Mouse (Mus musculus) heart, adult 2 months (tissue): ENCODE data around the gene Gprc5b. TPM values are rescaled to one million over a fixed set of nuclear protein-coding genes. Genes with fewer than 3 reads are reported as not detected.

Experiments
- DNase-seq, 2 experiments: peaks; one replicate each; pipeline ENCODE4 v3.0.0; 2021
- H3K27ac ChIP-seq: fragments of 200-600 bp; 2 replicates; pipeline ENCODE4 v1.8.1; 2022
- H3K27me3 ChIP-seq: fragments of 200-500 bp; 2 replicates; pipeline ENCODE4 v1.6.1; 2012; ENCODE audit warnings: mild to moderate bottlenecking, low read length, inconsistent platforms, mixed read lengths; ENCODE audit not compliant: control insufficient read depth, insufficient read depth
- H3K36me3 ChIP-seq: fragments of 200-500 bp; 2 replicates; pipeline ENCODE4 v1.6.1; 2012; ENCODE audit warnings: low read length, inconsistent platforms; ENCODE audit not compliant: control insufficient read depth, insufficient read depth
- H3K4me1 ChIP-seq: fragments of 200-500 bp; 2 replicates; pipeline ENCODE4 v1.6.1; 2011; ENCODE audit warnings: low read length; ENCODE audit not compliant: control insufficient read depth, insufficient read depth
- H3K4me3 ChIP-seq: fragments of 200-600 bp; 2 replicates; pipeline ENCODE4 v1.8.1; 2022
- H3K79me2 ChIP-seq: fragments of 200-500 bp; replicated peaks from 2 replicates; pipeline ENCODE4 v1.6.1; 2012; ENCODE audit warnings: mild to moderate bottlenecking, inconsistent platforms, low read length, moderate library complexity, mixed read lengths; ENCODE audit not compliant: control insufficient read depth, insufficient read depth
- H3K9ac ChIP-seq: fragments of 200-500 bp; 2 replicates; pipeline ENCODE4 v1.6.1; 2012; ENCODE audit warnings: low read depth, mild to moderate bottlenecking, control low read depth, inconsistent platforms, low read length, mixed read lengths
- CTCF ChIP-seq: fragments of 200-600 bp; IDR thresholded peaks from 2 replicates; pipeline ENCODE4 v1.8.1; 2022; ENCODE audit warnings: antibody characterized with exemption, mild to moderate bottlenecking, moderate library complexity
- EP300 ChIP-seq: fragments of 200-500 bp; IDR thresholded peaks from 2 replicates; pipeline ENCODE4 v1.6.1; 2011; ENCODE audit warnings: low read depth, low read length, control low read depth; ENCODE audit not compliant: insufficient read depth
- POLR2A ChIP-seq: fragments of 200-500 bp; IDR thresholded peaks from 2 replicates; pipeline ENCODE4 v1.6.1; 2011; ENCODE audit warnings: mild to moderate bottlenecking, low read depth, low read length, control low read depth; ENCODE audit not compliant: insufficient read depth
- WGBS: fragments of 180-500 bp; shearing (Covaris S2); methylation state at CpG from one replicate; pipeline ENCODE4 v1.1.7; 2018; 5-methylcytosine and 5-hydroxymethylcytosine counted together
- intact Hi-C: fragments of 180-260 bp; cut with DNase I; formaldehyde crosslinking; loops from one replicate; pipeline ENCODE4 v1.15.1; 2025
- polyA plus RNA-seq: library from polyadenylated mRNA; depleted of rRNA; stranded (reverse); fragments of >200 nt; gene quantifications from 2 replicates; pipeline ENCODE4 v1.2.3, GENCODE M21; 2012
- total RNA-seq, 2 experiments: library from RNA; stranded (reverse); gene quantifications; 2 replicates each; pipeline ENCODE4 v1.2.3; 2021

The Gprc5b gene
- total and polyA plus RNA-seq, 3 experiments: 11.3 to 24.0 (median 11.6) TPM

DNA sequence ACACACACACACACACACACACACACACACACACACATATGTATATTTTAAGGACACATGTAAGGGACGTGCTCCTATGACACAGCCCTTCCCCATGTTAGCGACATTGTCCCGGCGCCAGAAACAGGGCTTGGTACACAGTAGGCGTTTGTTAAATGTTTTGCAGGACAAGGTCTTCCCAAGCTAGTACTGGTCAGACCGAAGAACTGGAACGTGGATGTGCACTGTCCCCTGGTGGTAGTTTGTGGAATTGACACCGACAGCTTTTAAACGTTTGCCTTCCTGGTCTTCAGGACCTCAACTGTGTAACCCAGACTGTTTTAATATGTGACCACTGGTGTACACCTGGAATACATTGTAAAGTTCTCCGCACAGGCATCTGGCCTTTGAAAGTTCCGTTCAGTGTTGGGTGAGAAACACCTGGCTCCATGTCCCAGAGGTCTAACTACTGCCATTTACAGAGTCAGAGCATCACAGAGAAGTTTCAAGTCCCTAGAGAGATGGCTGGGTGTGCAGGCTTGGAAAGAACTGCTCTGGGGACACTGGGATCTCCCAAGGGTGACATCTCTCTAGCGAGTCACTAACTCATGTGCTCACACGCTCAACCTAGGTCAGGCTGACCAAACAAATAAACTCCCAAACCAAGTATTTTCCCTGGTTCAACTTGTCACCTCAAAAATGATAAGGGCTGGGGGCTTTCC is 1.3 kb upstream of the Gprc5b start:
- Histone ChIP-seq H3K27ac (no peak overlapping the region), H3K4me1 (peaks cover 10% of the 10 kb centered on the region), H3K9ac (no peak overlapping the region), H3K79me2 (no peaks in the 10 kb centered on the region), H3K27me3 (no peaks in the 10 kb centered on the region), H3K36me3 (no peaks in the 10 kb centered on the region), H3K4me3 (no peak overlapping the region)
- intact Hi-C loops: loop anchor here (1.0 to 5.0 kb wide), 4 partner anchors 141 to 256 kb away; partner anchors contain the start of genes Iqck and Vps35l
- peak; percentile 82 to 86 for DNase-seq
- TF ChIP-seq POLR2A (no peak), EP300 (peak; percentile 99), CTCF (no peak; the same call in 1 of the 2 replicates)
- WGBS: 5% methylated on average over 13 of the region's 13 CpGs

DNA sequence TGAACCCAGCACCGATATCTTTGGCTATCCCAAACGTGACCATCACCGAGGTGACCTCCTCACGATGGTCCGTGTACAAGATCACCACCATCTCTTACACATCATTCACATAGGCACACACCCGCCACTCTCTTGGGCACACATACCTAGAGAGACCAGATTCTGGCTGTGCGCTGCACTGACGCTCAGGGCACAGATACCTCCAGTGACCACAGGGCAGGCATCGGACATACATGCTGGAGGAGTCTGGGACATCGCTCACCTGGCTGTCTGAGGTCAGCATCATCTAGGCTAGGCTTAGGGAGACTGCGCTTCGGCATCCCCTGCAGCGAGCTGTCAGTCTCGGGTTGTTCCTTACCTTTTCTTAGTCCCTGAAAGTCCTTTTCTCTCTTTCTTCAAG is 660 bp upstream of the Gprc5b start:
- Histone ChIP-seq H3K4me1 (peaks cover 11% of the 10 kb centered on the region), H3K27me3 (no peaks in the 10 kb centered on the region), H3K9ac (no peak overlapping the region), H3K27ac (peak overlapping the region; percentile 4; the same call in 1 of the 2 replicates), H3K36me3 (no peaks in the 10 kb centered on the region), H3K79me2 (no peaks in the 10 kb centered on the region), H3K4me3 (peak overlapping the region; percentile 82)
- intact Hi-C loops: loop anchor here (1.0 to 5.0 kb wide), 6 partner anchors 71 to 255 kb away; partner anchors contain the start of genes Iqck and Vps35l
- 13% methylated on average over 14 of the region's 14 CpGs for WGBS
- TF ChIP-seq EP300 (no peak), POLR2A (no peak), CTCF (no peak)
- no peak for DNase-seq

DNA sequence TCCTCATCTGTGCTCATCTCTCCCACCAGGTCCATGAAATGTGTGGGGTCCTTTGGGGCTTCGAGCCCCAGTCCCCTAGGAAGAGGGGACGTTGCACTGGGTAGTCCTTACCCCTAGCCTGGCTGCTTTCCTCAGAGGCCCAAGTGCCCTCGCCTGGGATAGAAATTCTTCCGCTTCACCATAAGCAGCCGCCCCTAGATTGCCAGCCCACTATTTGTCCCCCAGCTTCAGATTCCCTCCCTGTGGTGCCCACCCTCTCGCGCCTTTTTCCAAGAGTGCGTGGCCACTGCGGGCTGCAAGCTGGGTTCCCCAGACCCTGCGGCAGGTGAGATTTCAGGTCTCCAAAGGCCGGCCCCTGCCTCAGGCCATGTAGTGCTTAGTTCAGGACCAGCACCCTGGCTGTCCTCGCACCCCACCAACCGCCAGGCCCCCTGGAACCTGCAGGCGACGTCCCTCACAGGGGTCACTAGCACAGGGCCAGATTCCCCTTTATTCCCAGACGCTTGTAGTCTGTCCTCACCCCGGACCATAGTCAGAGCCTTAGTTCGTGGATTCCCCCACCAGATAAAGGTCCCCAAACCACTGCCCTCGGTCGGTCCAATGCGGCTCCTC is 674 bp downstream of the Gprc5b start:
- H3K79me2 ChIP-seq: no peaks in the 10 kb centered on the region
- intact Hi-C loops: loop anchor here (2.0 kb wide), 1 partner anchor 70 kb away; no protein-coding TSS in a partner anchor
- DNase-seq: peak; percentile 42 to 61
- H3K4me3 ChIP-seq: peak overlapping the region; percentile 82
- WGBS: 2% methylated on average over 21 of the region's 21 CpGs
- peaks cover 11% of the 10 kb centered on the region for H3K4me1 ChIP-seq
- no peaks in the 10 kb centered on the region for H3K27me3 ChIP-seq
- peak overlapping the region; percentile 81 for H3K27ac ChIP-seq
- H3K36me3 ChIP-seq: no peaks in the 10 kb centered on the region
- peak overlapping the region; percentile 82 for H3K9ac ChIP-seq
- TF ChIP-seq EP300: no peak
- TF ChIP-seq CTCF: no peak
- no peak for TF ChIP-seq POLR2A

DNA sequence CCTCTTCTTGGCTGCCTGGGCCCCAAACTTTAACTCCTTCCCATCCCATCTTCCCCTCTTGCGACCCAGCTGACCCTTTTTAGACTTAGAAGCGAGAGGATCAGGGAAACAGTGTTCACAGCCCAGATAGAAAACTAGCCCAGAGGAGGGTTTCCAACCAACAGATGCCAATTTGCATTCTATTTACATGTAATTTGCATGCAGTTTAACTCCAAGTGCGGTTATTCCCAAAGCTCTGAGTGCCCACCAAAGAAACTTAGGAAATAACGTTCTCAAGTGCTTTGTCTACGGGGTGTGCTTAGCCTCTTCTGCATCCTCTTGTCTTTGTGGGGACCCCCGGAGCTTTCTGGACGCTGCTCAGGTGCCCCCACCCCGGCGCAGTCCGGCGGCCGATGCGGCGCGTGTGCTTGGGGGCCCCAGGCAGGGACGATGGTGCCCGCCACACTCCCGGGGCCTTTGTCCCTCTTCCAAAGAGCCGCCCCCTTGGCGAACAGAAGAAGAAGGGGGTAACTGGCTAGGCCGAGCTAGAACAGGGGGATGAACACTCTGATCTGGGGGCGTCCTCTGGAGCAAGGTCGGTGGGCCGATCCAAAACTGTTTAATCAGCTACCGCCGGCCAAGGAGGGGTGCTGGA is 1.3 kb downstream of the Gprc5b start:
- no peaks in the 10 kb centered on the region for H3K36me3 ChIP-seq
- peak overlapping the region; percentile 82 for H3K9ac ChIP-seq
- H3K79me2 ChIP-seq: no peaks in the 10 kb centered on the region
- intact Hi-C loops: loop anchor here (2.0 kb wide), 1 partner anchor 69 kb away; no protein-coding TSS in a partner anchor
- peak in 1 of 2 experiments; percentile 53 for DNase-seq
- H3K27ac ChIP-seq: peak overlapping the region; percentile 81
- peaks cover 11% of the 10 kb centered on the region for H3K4me1 ChIP-seq
- TF ChIP-seq EP300 (no peak), POLR2A (no peak), CTCF (no peak)
- no peaks in the 10 kb centered on the region for H3K27me3 ChIP-seq
- H3K4me3 ChIP-seq: peak overlapping the region; percentile 82
- 7% methylated on average over 26 of the region's 26 CpGs for WGBS

DNA sequence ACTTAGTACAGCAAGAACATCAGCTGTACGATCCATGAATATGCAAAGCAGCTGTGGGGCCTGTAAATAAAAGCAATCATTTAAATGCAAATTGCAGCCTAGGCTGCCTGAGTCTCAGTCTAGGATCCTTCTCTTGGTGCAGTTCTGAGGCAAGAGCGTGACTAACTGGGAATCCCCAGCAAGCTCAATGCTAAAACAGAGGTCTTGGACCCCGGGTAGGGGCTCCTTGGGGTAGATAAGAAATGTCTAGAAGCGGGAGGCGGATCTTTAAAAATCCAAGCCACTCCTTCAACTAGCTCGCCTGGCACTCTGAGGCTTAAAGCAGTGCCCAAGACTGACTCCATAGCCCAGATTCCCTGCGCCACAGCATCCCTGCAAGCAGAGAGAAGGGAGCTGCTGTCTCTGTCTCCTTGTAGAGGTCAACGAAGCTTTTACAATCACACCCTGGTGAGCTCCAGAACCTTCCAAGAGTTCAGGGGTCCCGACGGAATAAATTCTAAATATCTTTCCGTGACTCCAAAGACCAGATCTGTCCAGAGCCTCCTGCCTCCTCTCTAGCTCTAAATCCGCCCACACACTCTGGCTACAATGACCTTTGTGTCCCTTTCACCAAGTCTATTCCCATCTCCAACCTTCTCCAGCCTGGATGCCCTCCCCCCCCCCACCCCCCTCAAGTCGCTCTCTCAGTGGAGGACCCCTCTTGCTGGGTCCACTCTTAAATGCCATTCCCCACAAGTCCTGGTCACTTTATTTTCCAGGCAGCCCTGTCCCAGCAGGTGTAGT is 2.2 kb downstream of the Gprc5b start:
- TF ChIP-seq POLR2A (no peak), CTCF (no peak), EP300 (no peak)
- Histone ChIP-seq H3K79me2 (no peaks in the 10 kb centered on the region), H3K9ac (no peak overlapping the region), H3K4me1 (peaks cover 13% of the 10 kb centered on the region), H3K36me3 (no peaks in the 10 kb centered on the region), H3K27ac (peak overlapping the region; percentile 81), H3K4me3 (no peak overlapping the region), H3K27me3 (no peaks in the 10 kb centered on the region)
- DNase-seq: no peak
- WGBS: 44% methylated on average over 13 of the region's 13 CpGs
- intact Hi-C loops: no loop called here
